Mouse (Mus musculus) bone marrow macrophage, adult 2 months (primary cell): ENCODE measurements around the gene Celsr2. TPM values are rescaled to one million over a fixed set of nuclear protein-coding genes. Genes with fewer than 3 reads are reported as not detected.

Experiments
- H3K27ac ChIP-seq: 2 replicates; pipeline ENCODE4 v1.5.1; 2012; ENCODE audit warnings: low read depth, low read length; ENCODE audit not compliant: insufficient read depth
- H3K4me1 ChIP-seq: 2 replicates; pipeline ENCODE4 v1.6.1; 2012; ENCODE audit warnings: low read length; ENCODE audit not compliant: control insufficient read depth, insufficient read depth
- H3K4me3 ChIP-seq: 2 replicates; pipeline ENCODE4 v1.5.1; 2012; ENCODE audit warnings: mild to moderate bottlenecking, low read length, moderate library complexity; ENCODE audit not compliant: insufficient read depth
- CTCF ChIP-seq: IDR thresholded peaks from 2 replicates; pipeline ENCODE4 v1.5.1; 2012; ENCODE audit warnings: low read depth, mild to moderate bottlenecking, low read length, moderate library complexity
- POLR2A ChIP-seq: IDR thresholded peaks from 2 replicates; pipeline ENCODE4 v1.6.1; 2012; ENCODE audit warnings: mild to moderate bottlenecking, low read depth, low read length, borderline replicate concordance
- polyA plus RNA-seq: library from polyadenylated mRNA; stranded (reverse); fragments of >200 nt; gene quantifications from 2 replicates; pipeline ENCODE4 v1.2.4, GENCODE M21; 2012; ENCODE audit not compliant: missing spikeins, insufficient read depth, insufficient read length

The Celsr2 gene
- polyA plus RNA-seq, 1 experiment: 1.3 TPM

- Histone ChIP-seq H3K4me1 (peaks cover 22% of the 10 kb centered on the region), H3K27ac (peak overlapping the region; percentile 68)
- no peak for TF ChIP-seq CTCF
- no peak for TF ChIP-seq POLR2A
These were observed 33.1 kb downstream of the Celsr2 start for GRCm38 (mm10) chr3:108381945-108382875.

GRCm38 (mm10) chr3:108380695-108381094, 34.7 kb downstream of the Celsr2 start:
- peaks cover 22% of the 10 kb centered on the region for H3K4me1 ChIP-seq

More at GRCm38 (mm10) chr3:108381945-108382875, 33.1 kb downstream of the Celsr2 start:
- peak overlapping the region; percentile 49 for H3K4me3 ChIP-seq

GRCm38 (mm10) chr3:108378875-108379663, 36.3 kb downstream of the Celsr2 start:
- TF ChIP-seq POLR2A: no peak
- TF ChIP-seq CTCF: no peak
- Histone ChIP-seq H3K4me1 (peaks cover 12% of the 10 kb centered on the region), H3K27ac (no peak overlapping the region), H3K4me3 (no peak overlapping the region)

More at GRCm38 (mm10) chr3:108380695-108381094, 34.7 kb downstream of the Celsr2 start:
- H3K4me3 ChIP-seq: no peak overlapping the region
- TF ChIP-seq POLR2A (no peak), CTCF (peak; percentile 45)
- no peak overlapping the region for H3K27ac ChIP-seq

GRCm38 (mm10) chr3:108372691-108373090, 42.7 kb downstream of the Celsr2 start:
- Histone ChIP-seq H3K4me3 (no peak overlapping the region), H3K27ac (no peak overlapping the region), H3K4me1 (0 out of 2 replicates have a peak, but pooled peaks cover 2% of the 10 kb centered on the region)
- no peak for TF ChIP-seq POLR2A
- TF ChIP-seq CTCF: no peak

GRCm38 (mm10) chr3:108372274-108372673, 43.1 kb downstream of the Celsr2 start:
- H3K4me3 ChIP-seq: no peak overlapping the region
- H3K4me1 ChIP-seq: 0 out of 2 replicates have a peak, but pooled peaks cover 2% of the 10 kb centered on the region
- TF ChIP-seq POLR2A (no peak), CTCF (no peak)

GRCm38 (mm10) chr3:108368721-108369120, 46.6 kb downstream of the Celsr2 start:
- Histone ChIP-seq H3K27ac (no peak overlapping the region), H3K4me3 (no peak overlapping the region), H3K4me1 (peaks cover 15% of the 10 kb centered on the region)
- TF ChIP-seq POLR2A (no peak), CTCF (no peak)

More at GRCm38 (mm10) chr3:108372274-108372673, 43.1 kb downstream of the Celsr2 start:
- H3K27ac ChIP-seq: no peak overlapping the region

GRCm38 (mm10) chr3:108367828-108368227, 47.5 kb downstream of the Celsr2 start:
- Histone ChIP-seq H3K4me1 (peaks cover 21% of the 10 kb centered on the region), H3K27ac (no peak overlapping the region)
- no peak for TF ChIP-seq CTCF
- no peak for TF ChIP-seq POLR2A

GRCm38 (mm10) chr3:108367173-108367572, 48.2 kb downstream of the Celsr2 start:
- no peak overlapping the region for H3K4me3 ChIP-seq
- TF ChIP-seq CTCF (no peak), POLR2A (no peak)
- H3K4me1 ChIP-seq: peaks cover 21% of the 10 kb centered on the region
- no peak overlapping the region for H3K27ac ChIP-seq

More at GRCm38 (mm10) chr3:108367828-108368227, 47.5 kb downstream of the Celsr2 start:
- no peak overlapping the region for H3K4me3 ChIP-seq

- Histone ChIP-seq H3K27ac (no peak within 1 kb of the TSS), H3K4me3 (no peak within 1 kb of the TSS), H3K4me1 (peaks cover 27% of the 10 kb centered on the region)
- TF ChIP-seq POLR2A: no peak
- TF ChIP-seq CTCF: no peak
These were observed 50.9 kb downstream of the Celsr2 start, which contains the start of gene Mybphl for GRCm38 (mm10) chr3:108364270-108364995. Gene Mybphl, plus strand, starts transcription at chr3:108364911.
